Mouse (Mus musculus) activated CD4-positive, CD25-positive, alpha-beta regulatory T cell (primary cell): Measurements from ENCODE around the gene Sis. TPM values are rescaled to one million over a fixed set of nuclear protein-coding genes. Genes with fewer than 3 reads are reported as not detected.

Source experiments
- polyA plus RNA-seq, 2 experiments: library from polyadenylated mRNA; unstranded; fragments of 100-300 nt; shearing (Covaris generic); gene quantifications; one replicate each; pipeline ENCODE4 v1.2.1; 2017

Gene Sis
- polyA plus RNA-seq, result under 1 TPM in 1 of 2 experiments, not detected in 1; 0.02 TPM

GRCm38 (mm10) chr3:72967675-72968074 is at the start of gene Sis:
TSS of gene Sis (minus strand) at chr3:72967863.

Other genes starting within 250 kb of the Sis start
- under 1 TPM in 1 of 2 experiments, not detected in 1; 0.10 TPM for gene Slitrk3, start 89.9 kb upstream of the Sis start, polyA plus RNA-seq